In genomic region chr6:145297626-145298025, GRCm38 (mm10) we compare ENCODE assay signal across 22 mouse cellular contexts. TPM values are rescaled to one million over a fixed set of nuclear protein-coding genes. Genes with fewer than 3 reads are reported as not detected.
DNase-seq lines count a peak whose midpoint lies in the region; ATAC-seq and TF ChIP-seq lines count a peak whose summit lies in the region.
"Had no signal": no experiment of that assay in that cellular context is flagged by ENCODE, and none has a peak within 500 bp of the region (broad histone marks: within the 10 kb centered on the region; RNA-seq: fewer than 3 reads in every experiment).

No protein-coding gene starts in this region.

- H3K4me3 ChIP-seq in embryonic facial prominence, embryonic 13.5 days: no peak overlapping the region
- H3K4me3 ChIP-seq in embryonic facial prominence, embryonic 10.5 days: no peak overlapping the region
- H3K4me3 ChIP-seq in lung, embryonic 14.5 days (ENCODE audit: low read depth, low read length): no peak overlapping the region
- H3K4me3 ChIP-seq in brown adipose tissue, adult 24 weeks (ENCODE audit: insufficient read depth, low read depth, low read length): no peak overlapping the region
- H3K4me3 ChIP-seq: embryonic facial prominence, embryonic 15.5 days; gastrocnemius, adult 2 months; hindbrain, embryonic 12.5 days; hindbrain, embryonic 15.5 days had no signal

- no peak for TF ChIP-seq CTCF in lung, embryonic 14.5 days (IDR thresholded peaks at IDR 0.05; ENCODE audit: low read depth)

- no peak overlapping the region for H3K9ac ChIP-seq in embryonic facial prominence, embryonic 13.5 days
- H3K9ac ChIP-seq in lung, embryonic 14.5 days: no peak overlapping the region
- H3K9ac ChIP-seq: embryonic facial prominence, embryonic 15.5 days; forebrain, postnatal 0 days; hindbrain, embryonic 12.5 days; hindbrain, embryonic 15.5 days had no signal

- WGBS in embryonic facial prominence, embryonic 13.5 days: 47% methylated on average over 7 of the region's 7 CpGs
- WGBS in embryonic facial prominence, embryonic 10.5 days: 66% methylated on average over 7 of the region's 7 CpGs
- 59% methylated on average over 7 of the region's 7 CpGs for WGBS in lung, embryonic 14.5 days

- 0 out of 2 replicates have a peak overlapping the region, but pooled peaks have one; percentile 12 for H3K27ac ChIP-seq in embryonic facial prominence, embryonic 13.5 days
- no peak overlapping the region for H3K27ac ChIP-seq in embryonic facial prominence, embryonic 10.5 days (replicated peaks)
- peak overlapping the region; percentile 51 for H3K27ac ChIP-seq in lung, embryonic 14.5 days (ENCODE audit: low read depth)
- peak overlapping the region; percentile 62; the same call in 1 of the 2 replicates for H3K27ac ChIP-seq in brown adipose tissue, adult 24 weeks (replicated peaks; ENCODE audit: low read depth, low read length)
- H3K27ac ChIP-seq: embryonic facial prominence, embryonic 15.5 days; gastrocnemius, adult 2 months; hindbrain, embryonic 12.5 days; hindbrain, embryonic 15.5 days had no signal

- H3K27me3 ChIP-seq in embryonic facial prominence, embryonic 13.5 days: no peaks in the 10 kb centered on the region
- H3K27me3 ChIP-seq in embryonic facial prominence, embryonic 10.5 days (replicated peaks; ENCODE audit: low read depth, poor library complexity, severe bottlenecking): 0 out of 2 replicates have a peak, but pooled peaks cover 4% of the 10 kb centered on the region
- no peaks in the 10 kb centered on the region for H3K27me3 ChIP-seq in lung, embryonic 14.5 days (ENCODE audit: insufficient read depth, low read length)
- H3K27me3 ChIP-seq: CH12.LX; embryonic facial prominence, embryonic 15.5 days; hindbrain, embryonic 12.5 days; hindbrain, embryonic 15.5 days; Patski had no signal

- DNase-seq in embryonic facial prominence, embryonic 10.5 days (ENCODE audit: low spot score): no peak
- no peak for DNase-seq in lung, embryonic 14.5 days
- no peak for DNase-seq in lung, postnatal 14 days
- no peak for DNase-seq in adrenal gland, postnatal 25 days
- DNase-seq: adrenal gland, postnatal 10 days; B cell, adult 2 months; cerebellum, adult 11-12 months; cerebellum, adult 8-10 months; cerebellum, postnatal 14 days; forebrain, postnatal 0 days; gastrocnemius, adult 2 months; gastrocnemius, postnatal 14 days had no signal

- H3K36me3 ChIP-seq in embryonic facial prominence, embryonic 13.5 days: no peaks in the 10 kb centered on the region
- no peaks in the 10 kb centered on the region for H3K36me3 ChIP-seq in embryonic facial prominence, embryonic 10.5 days (replicated peaks)
- H3K36me3 ChIP-seq in lung, embryonic 14.5 days (ENCODE audit: insufficient read depth): no peaks in the 10 kb centered on the region
- H3K36me3 ChIP-seq: embryonic facial prominence, embryonic 15.5 days; G1E; hindbrain, embryonic 12.5 days; hindbrain, embryonic 15.5 days had no signal

- no peak overlapping the region for H3K4me2 ChIP-seq in embryonic facial prominence, embryonic 13.5 days
- H3K4me2 ChIP-seq in lung, embryonic 14.5 days: no peak overlapping the region
- H3K4me2 ChIP-seq: embryonic facial prominence, embryonic 15.5 days; heart, embryonic 11.5 days; hindbrain, embryonic 12.5 days; hindbrain, embryonic 15.5 days had no signal

- H3K4me1 ChIP-seq in embryonic facial prominence, embryonic 13.5 days: peaks cover 30% of the 10 kb centered on the region
- peaks cover 15% of the 10 kb centered on the region; the same call in 1 of the 2 replicates for H3K4me1 ChIP-seq in embryonic facial prominence, embryonic 10.5 days
- 0 out of 2 replicates have a peak, but pooled peaks cover 3% of the 10 kb centered on the region for H3K4me1 ChIP-seq in lung, embryonic 14.5 days (ENCODE audit: insufficient read depth)
- peaks cover 10% of the 10 kb centered on the region; the same call in 1 of the 2 replicates for H3K4me1 ChIP-seq in brown adipose tissue, adult 24 weeks (ENCODE audit: control insufficient read depth, insufficient read depth, insufficient read length, low read length)
- H3K4me1 ChIP-seq: hindbrain, embryonic 12.5 days had no signal

- ATAC-seq in embryonic facial prominence, embryonic 13.5 days (ENCODE audit: insufficient number of reproducible peaks, insufficient read depth, low FRiP score, low TSS enrichment, low read depth): no peak
- no peak for ATAC-seq in lung, embryonic 14.5 days (ENCODE audit: insufficient read depth)
- ATAC-seq: forebrain, embryonic 14.5 days; forebrain, postnatal 0 days; Patski had no signal

- H3K9me3 ChIP-seq in embryonic facial prominence, embryonic 13.5 days: no peaks in the 10 kb centered on the region
- no peaks in the 10 kb centered on the region for H3K9me3 ChIP-seq in embryonic facial prominence, embryonic 10.5 days
- no peaks in the 10 kb centered on the region for H3K9me3 ChIP-seq in lung, embryonic 14.5 days (ENCODE audit: low read depth, low read length)
- H3K9me3 ChIP-seq: embryonic facial prominence, embryonic 15.5 days; hindbrain, embryonic 12.5 days; hindbrain, embryonic 15.5 days had no signal

RNA-seq across cellular contexts. Expression of gene Kras, which starts 47.6 kb away (rescaled TPM):
- 68.5 and 70.6 TPM in 2 replicates for polyA plus RNA-seq in embryonic facial prominence, embryonic 13.5 days (2015; fragmentation: Nextera tagmentation; extraction: Ambion mirVana)
- polyA plus RNA-seq in embryonic facial prominence, embryonic 10.5 days (2016; fragmentation: Nextera tagmentation; extraction: Ambion mirVana): 87.8 and 89.7 TPM in 2 replicates
- polyA plus RNA-seq in lung, embryonic 14.5 days (2014; fragmentation: Nextera tagmentation; extraction: Ambion mirVana): 110 and 116 TPM in 2 replicates
- 17.6 and 20.4 TPM in 2 replicates for polyA plus RNA-seq in brown adipose tissue, adult 24 weeks (2012; ENCODE audit: insufficient read depth, insufficient read length, missing spikeins)
- 33.8 and 53.7 TPM in 2 replicates for total RNA-seq in adrenal gland, postnatal 25 days (2021)
